Mouse (Mus musculus) forebrain, postnatal 0 days (tissue): ENCODE measurements at regions not wholly inside any gene's neighbourhood (a gene's known extent, or its start where the extent isn't known, plus 50 kb on each side); places are given as distances from the start of the nearest gene placed in this dataset.

ENCODE experiments used
- ATAC-seq: fragments of 200-750 bp; cut with Nextera tagmentation; 2 replicates; pipeline ENCODE4 v1.8.0; 2017; ENCODE audit warnings: mild to moderate bottlenecking, moderate library complexity
- DNase-seq: peaks from one replicate; pipeline ENCODE4 v3.0.0-alpha.2; 2015
- H3K27ac ChIP-seq: fragments of 300-500 bp; sonication (generic); 2 replicates; pipeline ENCODE4 v1.5.1; 2014; ENCODE audit warnings: low read depth, mild to moderate bottlenecking, antibody characterized with exemption, low read length, moderate library complexity, mixed read lengths
- H3K27me3 ChIP-seq: fragments of 300-500 bp; sonication (generic); 2 replicates; pipeline ENCODE4 v1.6.1; 2014; ENCODE audit warnings: mild to moderate bottlenecking, low read length, mixed read lengths; ENCODE audit not compliant: insufficient read depth
- H3K36me3 ChIP-seq: fragments of 300-500 bp; sonication (generic); 2 replicates; pipeline ENCODE4 v1.6.1; 2014; ENCODE audit warnings: mild to moderate bottlenecking, moderate library complexity; ENCODE audit not compliant: insufficient read depth
- H3K4me1 ChIP-seq: fragments of 300-500 bp; sonication (generic); 2 replicates; pipeline ENCODE4 v1.6.1; 2014; ENCODE audit warnings: antibody characterized with exemption; ENCODE audit not compliant: insufficient read depth
- H3K4me2 ChIP-seq: fragments of 300-500 bp; sonication (generic); 2 replicates; pipeline ENCODE4 v1.6.1; 2014; ENCODE audit warnings: low read depth, mild to moderate bottlenecking, moderate library complexity
- H3K4me3 ChIP-seq: fragments of 300-500 bp; sonication (generic); 2 replicates; pipeline ENCODE4 v1.5.1; 2014; ENCODE audit warnings: low read depth, low read length, mixed read lengths
- H3K9ac ChIP-seq: fragments of 300-500 bp; sonication (generic); 2 replicates; pipeline ENCODE4 v1.6.1; 2014; ENCODE audit warnings: mild to moderate bottlenecking
- H3K9me3 ChIP-seq: fragments of 300-500 bp; sonication (generic); 2 replicates; pipeline ENCODE4 v1.6.1; 2016; ENCODE audit warnings: low read length
- CTCF ChIP-seq: sonication (generic); IDR thresholded peaks from 2 replicates; pipeline ENCODE4 v1.5.1; 2016; ENCODE audit warnings: antibody characterized with exemption, control low read depth, low read depth
- WGBS: fragments of 180-500 bp; shearing (Covaris S2); extraction: QIAGEN DNeasy Blood & Tissue Kit; methylation state at CpG from one replicate; pipeline ENCODE4 v1.1.7; 2014; 5-methylcytosine and 5-hydroxymethylcytosine counted together

DNA sequence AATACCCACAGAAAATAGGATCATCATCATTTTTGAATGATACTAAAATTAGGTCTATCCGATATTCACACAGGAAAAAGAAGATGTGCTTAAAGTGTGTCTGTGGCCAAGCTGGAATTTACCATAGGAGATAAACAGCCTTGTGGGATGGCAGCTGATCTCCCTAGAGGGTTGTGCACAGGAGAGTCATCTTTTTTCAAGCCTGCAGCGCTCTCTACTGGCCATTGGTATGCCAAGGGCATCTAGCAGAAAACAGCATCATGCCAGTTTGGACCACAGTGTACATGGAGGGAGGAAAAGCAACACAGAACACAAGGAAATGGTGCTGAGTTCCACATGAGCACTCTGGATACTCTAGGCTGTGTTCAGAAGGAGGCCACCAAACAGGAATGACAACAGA lies 74.1 kb upstream of the Diaph3 start:
- DNase-seq (peak; percentile 87), ATAC-seq (peak; percentile 93)
- peak; percentile 86 for TF ChIP-seq CTCF
- Histone ChIP-seq H3K9me3 (no peaks in the 10 kb centered on the region), H3K27me3 (no peaks in the 10 kb centered on the region), H3K4me2 (no peak overlapping the region), H3K27ac (no peak overlapping the region), H3K9ac (no peak overlapping the region), H3K4me3 (no peak overlapping the region), H3K36me3 (no peaks in the 10 kb centered on the region), H3K4me1 (no peaks in the 10 kb centered on the region)
- 25% methylated on average over 2 of the region's 2 CpGs for WGBS

- ATAC-seq (no peak), DNase-seq (no peak)
- Histone ChIP-seq H3K27ac (no peak overlapping the region), H3K36me3 (no peaks in the 10 kb centered on the region), H3K4me3 (no peak overlapping the region), H3K4me2 (no peak overlapping the region), H3K27me3 (no peaks in the 10 kb centered on the region), H3K9ac (no peak overlapping the region), H3K9me3 (no peaks in the 10 kb centered on the region), H3K4me1 (no peaks in the 10 kb centered on the region)
- 68% methylated on average over 7 of the region's 7 CpGs for WGBS
- TF ChIP-seq CTCF: no peak
These were observed 76.0 kb upstream of the Diaph3 start for GRCm38 (mm10) chr14:87217042-87217441.

DNA sequence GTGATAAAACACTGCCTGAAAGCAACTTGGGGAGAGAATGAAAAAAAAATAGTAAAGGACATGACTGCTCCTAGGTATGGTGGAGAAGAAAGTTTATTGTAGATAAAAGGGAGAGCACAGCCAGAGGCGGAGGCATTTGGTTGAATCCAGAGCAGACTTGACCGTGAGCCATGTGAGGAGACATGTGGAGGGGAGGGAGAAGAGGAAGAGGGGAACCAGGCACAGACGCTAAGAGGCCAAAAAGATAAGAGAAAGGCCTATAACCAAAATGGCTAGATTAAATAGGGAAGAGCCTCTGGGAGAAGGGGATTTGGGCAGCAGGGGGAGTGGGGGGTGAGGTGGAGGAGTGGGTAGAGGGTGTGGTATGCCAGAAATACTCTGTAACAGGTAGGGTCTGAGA lies 78.9 kb upstream of the Diaph3 start:
- Histone ChIP-seq H3K36me3 (no peaks in the 10 kb centered on the region), H3K27me3 (no peaks in the 10 kb centered on the region), H3K4me2 (no peak overlapping the region), H3K27ac (no peak overlapping the region), H3K4me1 (no peaks in the 10 kb centered on the region), H3K9me3 (no peaks in the 10 kb centered on the region), H3K9ac (no peak overlapping the region), H3K4me3 (no peak overlapping the region)
- 93% methylated on average over 3 of the region's 3 CpGs for WGBS
- DNase-seq (no peak), ATAC-seq (no peak)
- TF ChIP-seq CTCF: no peak

DNA sequence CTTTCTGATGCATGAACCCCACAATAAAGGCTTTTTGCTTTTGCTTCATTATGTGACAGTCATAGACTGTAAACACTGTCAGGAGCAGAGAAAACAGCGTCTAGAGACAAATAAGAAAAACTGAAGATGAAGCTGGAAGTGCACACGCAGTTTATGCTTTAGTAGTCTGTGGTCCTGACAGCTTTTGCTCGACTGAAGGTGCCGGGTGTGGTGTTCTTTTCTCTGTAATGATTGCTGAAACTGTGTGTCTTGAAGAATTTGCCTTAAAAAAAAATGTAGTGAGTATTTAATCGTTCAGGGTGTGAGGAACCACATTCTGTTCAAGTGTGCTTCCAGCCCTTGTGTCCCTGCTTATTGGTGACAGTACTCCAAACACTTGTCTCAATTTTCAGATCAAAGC lies 83.8 kb upstream of the Diaph3 start:
- WGBS: 38% methylated on average over 5 of the region's 5 CpGs
- no peak overlapping the region for H3K9ac ChIP-seq
- no peak for TF ChIP-seq CTCF
- H3K4me1 ChIP-seq: no peaks in the 10 kb centered on the region
- H3K4me3 ChIP-seq: no peak overlapping the region
- H3K4me2 ChIP-seq: no peak overlapping the region
- ATAC-seq (peak; percentile 68), DNase-seq (peak; percentile 37)
- no peaks in the 10 kb centered on the region for H3K36me3 ChIP-seq
- H3K27me3 ChIP-seq: no peaks in the 10 kb centered on the region
- no peaks in the 10 kb centered on the region for H3K9me3 ChIP-seq
- no peak overlapping the region for H3K27ac ChIP-seq

DNA sequence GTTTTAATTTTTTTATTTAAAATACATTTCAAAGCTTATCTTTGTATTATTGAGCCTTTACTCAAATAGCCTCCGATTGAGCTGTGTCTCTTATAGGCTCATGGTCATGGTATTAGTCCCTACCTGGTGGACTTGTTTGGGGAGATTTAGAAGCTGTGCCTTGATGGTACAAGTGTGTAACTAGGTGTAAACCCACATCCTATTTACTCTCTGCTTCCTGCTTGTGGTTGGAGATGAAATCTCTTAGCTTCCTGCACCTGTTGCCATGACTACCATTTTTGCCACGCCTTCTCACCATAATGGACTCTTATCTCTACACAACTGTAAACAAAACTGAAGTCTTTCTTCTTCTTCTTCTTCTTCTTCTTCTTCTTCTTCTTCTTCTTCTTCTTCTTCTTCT lies 108.2 kb upstream of the Diaph3 start:
- TF ChIP-seq CTCF: no peak
- no peak for ATAC-seq
- DNase-seq: no peak
- WGBS: 82% methylated on average over 2 of the region's 2 CpGs
- Histone ChIP-seq H3K4me3 (no peak overlapping the region), H3K27ac (no peak overlapping the region), H3K4me2 (no peak overlapping the region), H3K4me1 (no peaks in the 10 kb centered on the region), H3K27me3 (no peaks in the 10 kb centered on the region), H3K36me3 (no peaks in the 10 kb centered on the region), H3K9ac (no peak overlapping the region), H3K9me3 (no peaks in the 10 kb centered on the region)

- DNase-seq (no peak), ATAC-seq (no peak)
- WGBS: 69% methylated on average over 5 of the region's 5 CpGs
These were observed 114.6 kb upstream of the Diaph3 start for GRCm38 (mm10) chr14:87255484-87256208.

GRCm38 (mm10) chr14:87261726-87262125 lies 120.7 kb upstream of the Diaph3 start:
- 71% methylated on average over 5 of the region's 5 CpGs for WGBS
- no peak for ATAC-seq
- no peak for TF ChIP-seq CTCF
- H3K4me2 ChIP-seq: no peak overlapping the region
- no peak overlapping the region for H3K9ac ChIP-seq
- H3K27ac ChIP-seq: no peak overlapping the region
- H3K4me3 ChIP-seq: no peak overlapping the region
- no peaks in the 10 kb centered on the region for H3K36me3 ChIP-seq
- no peaks in the 10 kb centered on the region for H3K9me3 ChIP-seq
- H3K27me3 ChIP-seq: no peaks in the 10 kb centered on the region
- no peaks in the 10 kb centered on the region for H3K4me1 ChIP-seq
- DNase-seq: no peak

More at GRCm38 (mm10) chr14:87255484-87256208, 114.6 kb upstream of the Diaph3 start:
- Histone ChIP-seq H3K9me3 (no peaks in the 10 kb centered on the region), H3K4me1 (no peaks in the 10 kb centered on the region), H3K4me2 (no peak overlapping the region), H3K36me3 (no peaks in the 10 kb centered on the region), H3K9ac (no peak overlapping the region), H3K4me3 (no peak overlapping the region), H3K27ac (no peak overlapping the region), H3K27me3 (no peaks in the 10 kb centered on the region)
- TF ChIP-seq CTCF: no peak
